Mouse (Mus musculus) C3H10T1/2 (cell line): ENCODE measurements around the gene Card10. TPM values are rescaled to one million over a fixed set of nuclear protein-coding genes. Genes with fewer than 3 reads are reported as not detected.

Source experiments
- polyA plus RNA-seq, 2 experiments: library from polyadenylated mRNA; unstranded; fragments of >200 nt; fragmentation: generic; extraction: Trizol; gene quantifications; one replicate each; pipeline ENCODE4 v1.2.1; 2012; ENCODE audit warnings: missing spikeins in 2 of 2

Card10 gene
- under 1 TPM; 0.21 to 0.37 TPM for polyA plus RNA-seq

DNA sequence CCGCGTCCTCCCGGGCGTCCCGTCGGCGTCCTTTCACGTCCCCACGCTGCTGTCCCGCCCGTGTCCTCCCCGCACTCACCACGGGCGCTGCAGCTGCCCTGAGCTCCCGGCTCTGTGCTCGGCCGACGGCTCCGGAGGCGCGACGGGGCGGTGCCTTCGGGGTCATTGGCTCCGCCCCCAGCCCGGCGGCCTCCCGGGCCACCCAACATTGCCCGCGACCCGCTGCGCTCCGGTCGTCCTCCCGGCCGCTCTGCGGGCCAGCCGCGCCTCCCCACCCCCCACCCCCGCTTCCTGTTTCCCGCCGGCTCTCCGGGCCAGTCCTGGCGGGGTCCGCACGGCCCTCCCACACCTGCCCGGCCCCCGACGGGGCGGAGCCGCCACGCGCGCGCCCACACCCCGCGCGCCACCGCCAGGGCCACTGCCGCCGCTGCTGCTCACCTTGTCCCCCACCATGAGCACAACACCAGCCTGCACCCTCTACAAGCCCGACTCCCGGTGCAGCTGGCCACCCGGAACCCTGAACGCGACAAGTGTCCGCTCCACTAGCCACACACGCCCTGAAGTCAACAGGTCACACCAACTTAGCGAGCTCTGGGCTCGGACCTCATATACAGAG lies at the start of gene Card10:
Gene Card10, minus strand, starts transcription at position 267 of the 616 bp plus-strand sequence.

DNA sequence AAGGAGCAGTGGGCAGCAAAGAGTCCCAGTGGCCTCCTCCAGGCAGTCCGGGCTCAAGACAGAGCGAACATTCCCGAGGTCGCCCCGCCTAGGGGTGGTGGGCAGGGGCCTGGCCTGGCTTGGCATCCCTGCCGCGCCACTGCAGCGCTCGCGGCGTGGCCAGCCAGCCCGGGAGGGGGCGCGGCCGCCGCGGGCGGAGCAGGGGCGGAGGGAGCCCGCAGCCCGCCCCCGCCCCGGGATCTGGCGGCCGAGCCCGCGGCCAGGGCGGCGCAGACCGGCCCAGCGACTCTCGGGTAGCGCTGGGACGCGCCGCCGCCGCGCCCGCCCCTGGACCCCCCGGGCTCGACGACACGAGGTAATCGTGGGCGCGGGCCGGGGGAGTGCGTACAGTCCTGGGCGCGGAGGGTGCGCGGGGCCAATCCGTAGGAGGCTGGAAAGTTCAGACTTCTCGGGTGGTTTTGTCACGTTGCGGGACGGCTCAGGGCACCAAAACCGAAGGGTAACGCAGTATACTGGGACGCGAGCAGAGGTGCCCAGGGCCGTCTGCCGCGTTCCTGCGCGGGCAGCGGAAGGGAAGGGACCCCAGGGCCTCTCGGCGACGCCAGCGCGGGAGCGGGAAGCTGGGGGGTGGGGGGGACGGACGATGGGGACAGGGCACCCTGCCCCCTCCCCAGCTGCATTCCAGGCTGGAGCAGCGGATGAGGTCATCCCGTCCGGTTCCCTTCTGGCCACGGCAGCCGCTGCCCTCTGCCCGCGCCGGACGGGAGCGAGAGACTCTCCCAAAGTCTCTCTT lies 39.7 kb upstream of the Card10 start, which contains the start of gene Cdc42ep1:
Gene Cdc42ep1, plus strand, starts transcription at position 254 of the 793 bp plus-strand sequence.

DNA sequence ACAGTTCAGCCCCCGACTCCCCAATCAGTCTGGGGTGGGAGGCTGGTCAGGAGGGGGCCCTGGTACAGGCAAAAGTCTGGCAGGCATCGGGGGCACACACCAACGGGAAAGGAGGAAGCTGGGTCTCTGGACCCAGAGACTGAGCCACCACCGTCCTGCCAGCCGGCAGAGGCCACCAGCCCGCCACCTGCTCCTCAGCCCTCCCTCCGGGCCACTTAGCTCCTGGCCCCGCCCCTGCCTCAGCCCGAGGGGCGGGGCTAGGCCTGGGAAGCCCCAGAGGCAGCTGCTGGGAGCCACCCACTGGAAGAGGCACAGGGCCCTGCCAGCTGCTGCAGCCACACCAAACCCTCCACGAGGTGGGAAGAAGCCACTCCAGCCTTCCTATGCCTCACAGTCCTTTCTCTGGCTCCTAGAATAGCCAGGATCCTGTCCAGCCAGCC lies 29.5 kb downstream of the Card10 start, which contains the start of gene Mfng:
Gene Mfng, minus strand, starts transcription at position 186 of the 440 bp plus-strand sequence.

Other genes with a start within 250 kb of the Card10 start
- gene Rac2, start 230.3 kb downstream of the Card10 start, polyA plus RNA-seq: not detected
- under 1 TPM; 0.21 to 0.48 TPM for gene Cyth4, start 206.0 kb downstream of the Card10 start, polyA plus RNA-seq
- under 1 TPM; 0.02 TPM for gene Elfn2, start 84.3 kb downstream of the Card10 start, polyA plus RNA-seq
- under 1 TPM in 1 of 2 experiments, not detected in 1; 0.02 TPM for gene Mfng, start 29.6 kb downstream of the Card10 start, polyA plus RNA-seq
- 100 to 1,000 TPM in 1 of 2 experiments, 10 to 100 TPM in 1; 31.8 to 120 TPM for gene Cdc42ep1, start 39.6 kb upstream of the Card10 start, polyA plus RNA-seq
- gene Lgals2, start 52.5 kb upstream of the Card10 start, polyA plus RNA-seq: 10 to 100 TPM in 1 of 2 experiments, 1 to 10 TPM in 1; 1.3 to 43.8 TPM
- gene Gga1, start 74.1 kb upstream of the Card10 start, polyA plus RNA-seq: 10 to 100 TPM; 60.0 to 88.8 TPM
- gene Gm49510, start 96.6 kb upstream of the Card10 start, polyA plus RNA-seq: under 1 TPM; 0.06 to 0.17 TPM
- 10 to 100 TPM; 21.2 to 57.1 TPM for gene Sh3bp1, start 96.7 kb upstream of the Card10 start, polyA plus RNA-seq
- 10 to 100 TPM; 12.1 to 16.9 TPM for gene Pdxp, start 110.9 kb upstream of the Card10 start, polyA plus RNA-seq
- over 10,000 TPM; 13,335 to 36,255 TPM for gene Lgals1, start 123.7 kb upstream of the Card10 start, polyA plus RNA-seq
- gene Nol12, start 131.9 kb upstream of the Card10 start, polyA plus RNA-seq: 100 to 1,000 TPM; 115 to 191 TPM
- gene Triobp, start 144.7 kb upstream of the Card10 start, polyA plus RNA-seq: 100 to 1,000 TPM in 1 of 2 experiments, 10 to 100 TPM in 1; 52.2 to 216 TPM
- 100 to 1,000 TPM; 112 to 459 TPM for gene H1f0, start 225.4 kb upstream of the Card10 start, polyA plus RNA-seq
- gene Galr3, start 238.8 kb upstream of the Card10 start, polyA plus RNA-seq: under 1 TPM in 1 of 2 experiments, not detected in 1; 0.27 TPM